Mouse (Mus musculus) embryonic facial prominence, embryonic 12.5 days (tissue): ENCODE measurements around the gene Tmem114. TPM values are rescaled to one million over a fixed set of nuclear protein-coding genes. Genes with fewer than 3 reads are reported as not detected.

ENCODE experiments used
- ATAC-seq: fragments of 200-750 bp; cut with Nextera tagmentation; 2 replicates; pipeline ENCODE4 v1.8.0; 2017; ENCODE audit not compliant: insufficient number of reproducible peaks, insufficient read depth, low FRiP score, low TSS enrichment
- H3K27ac ChIP-seq: fragments of 300-500 bp; sonication (generic); 2 replicates; pipeline ENCODE4 v1.5.1; 2016; ENCODE audit warnings: mild to moderate bottlenecking
- H3K27me3 ChIP-seq: fragments of 300-500 bp; sonication (generic); 2 replicates; pipeline ENCODE4 v1.6.1; 2016; ENCODE audit warnings: mild to moderate bottlenecking, moderate library complexity
- H3K36me3 ChIP-seq: fragments of 300-500 bp; sonication (generic); 2 replicates; pipeline ENCODE4 v1.6.1; 2016; ENCODE audit warnings: mild to moderate bottlenecking
- H3K4me1 ChIP-seq: fragments of 300-500 bp; sonication (generic); 2 replicates; pipeline ENCODE4 v1.6.1; 2016
- H3K4me2 ChIP-seq: fragments of 300-500 bp; sonication (generic); replicated peaks from 2 replicates; pipeline ENCODE4 v1.6.1; 2016; ENCODE audit warnings: mild to moderate bottlenecking, moderate library complexity
- H3K4me3 ChIP-seq: fragments of 300-500 bp; sonication (generic); 2 replicates; pipeline ENCODE4 v1.5.1; 2016; ENCODE audit warnings: mild to moderate bottlenecking
- H3K9ac ChIP-seq: fragments of 300-500 bp; sonication (generic); 2 replicates; pipeline ENCODE4 v1.6.1; 2016; ENCODE audit warnings: mild to moderate bottlenecking, moderate library complexity
- H3K9me3 ChIP-seq: fragments of 300-500 bp; sonication (generic); 2 replicates; pipeline ENCODE4 v1.6.1; 2016; ENCODE audit warnings: mild to moderate bottlenecking, moderate library complexity
- WGBS: fragments of 180-500 bp; shearing (Covaris S2); methylation state at CpG from one replicate; pipeline ENCODE4 v1.1.7; 2016; 5-methylcytosine and 5-hydroxymethylcytosine counted together
- polyA plus RNA-seq: library from polyadenylated mRNA; unstranded; fragments of >200 nt; fragmentation: Nextera tagmentation; extraction: Ambion mirVana; gene quantifications from 2 replicates; pipeline ENCODE4 v1.2.1, GENCODE M21; 2016

Gene Tmem114
- polyA plus RNA-seq, 1 experiment from 2014 or later: 0.26 TPM

GRCm38 (mm10) chr16:8402663-8403062 lies 22.3 kb downstream of the Tmem114 start:
- H3K9me3 ChIP-seq: no peaks in the 10 kb centered on the region
- H3K9ac ChIP-seq: no peak overlapping the region
- no peak overlapping the region for H3K27ac ChIP-seq
- 0 out of 2 replicates have a peak, but pooled peaks cover 3% of the 10 kb centered on the region for H3K27me3 ChIP-seq
- H3K36me3 ChIP-seq: no peaks in the 10 kb centered on the region
- H3K4me2 ChIP-seq: no peak overlapping the region
- WGBS: 76% methylated on average over 2 of the region's 2 CpGs
- H3K4me1 ChIP-seq: no peaks in the 10 kb centered on the region
- no peak for ATAC-seq
- no peak overlapping the region for H3K4me3 ChIP-seq

- H3K4me2 ChIP-seq: no peak overlapping the region
- no peaks in the 10 kb centered on the region for H3K9me3 ChIP-seq
- H3K9ac ChIP-seq: no peak overlapping the region
- no peaks in the 10 kb centered on the region for H3K4me1 ChIP-seq
- WGBS: 49% methylated on average over 9 of the region's 9 CpGs
- ATAC-seq: no peak
- H3K27me3 ChIP-seq: no peaks in the 10 kb centered on the region
- no peak overlapping the region for H3K4me3 ChIP-seq
- H3K27ac ChIP-seq: no peak overlapping the region
- no peaks in the 10 kb centered on the region for H3K36me3 ChIP-seq
Observed at GRCm38 (mm10) chr16:8401171-8401955, 23.6 kb downstream of the Tmem114 start.

GRCm38 (mm10) chr16:8399868-8400267 lies 25.1 kb downstream of the Tmem114 start:
- no peak overlapping the region for H3K4me2 ChIP-seq
- no peaks in the 10 kb centered on the region for H3K36me3 ChIP-seq
- H3K9me3 ChIP-seq: no peaks in the 10 kb centered on the region
- no peaks in the 10 kb centered on the region for H3K4me1 ChIP-seq
- WGBS: 85% methylated on average over 6 of the region's 6 CpGs
- ATAC-seq: no peak
- no peaks in the 10 kb centered on the region for H3K27me3 ChIP-seq
- no peak overlapping the region for H3K9ac ChIP-seq
- no peak overlapping the region for H3K4me3 ChIP-seq
- H3K27ac ChIP-seq: no peak overlapping the region

DNA sequence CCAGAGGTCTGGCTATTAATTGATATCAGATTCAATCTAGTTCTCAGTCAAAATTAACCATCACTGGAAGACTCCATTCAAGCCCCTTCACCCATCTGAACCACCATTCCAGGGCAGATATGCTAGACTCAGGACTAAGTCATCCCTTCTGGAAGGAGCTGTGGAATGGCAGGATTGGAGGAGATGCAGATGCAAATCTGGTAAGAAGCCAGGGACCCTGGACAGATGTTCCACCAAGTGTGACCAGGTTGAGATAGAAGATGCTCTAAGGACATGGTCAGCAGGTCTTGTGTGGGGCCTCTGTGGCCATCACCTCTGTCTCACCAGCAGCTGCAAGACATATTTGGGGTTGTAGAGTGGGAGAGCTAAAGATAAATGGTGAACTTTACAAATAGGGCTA lies 30.0 kb downstream of the Tmem114 start:
- Histone ChIP-seq H3K36me3 (no peaks in the 10 kb centered on the region), H3K27ac (no peak overlapping the region), H3K27me3 (no peaks in the 10 kb centered on the region), H3K4me1 (no peaks in the 10 kb centered on the region), H3K9ac (no peak overlapping the region), H3K4me3 (no peak overlapping the region), H3K9me3 (no peaks in the 10 kb centered on the region), H3K4me2 (no peak overlapping the region)
- ATAC-seq: no peak

DNA sequence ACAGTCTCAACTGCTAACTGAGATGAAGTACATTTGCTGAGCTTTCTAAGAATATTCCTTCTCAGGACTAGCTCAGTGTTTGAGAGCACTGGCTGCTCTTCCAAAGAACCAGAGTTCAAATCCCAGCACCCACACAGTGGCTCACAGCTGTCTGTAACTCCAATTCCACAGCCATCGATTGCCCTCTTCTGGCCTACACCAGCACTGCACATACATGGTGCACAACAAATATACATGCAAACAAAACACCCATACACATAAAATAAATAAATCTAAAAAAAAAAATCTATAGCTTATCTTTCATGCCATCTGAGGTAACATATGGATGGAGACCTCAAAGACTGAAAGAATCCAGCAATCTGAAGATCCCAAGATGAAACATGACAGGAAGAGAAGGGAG lies 36.4 kb downstream of the Tmem114 start:
- no peaks in the 10 kb centered on the region for H3K9me3 ChIP-seq
- WGBS: 85% methylated on average over 1 of the region's 1 CpGs
- ATAC-seq: no peak

GRCm38 (mm10) chr16:8386386-8386785 lies 38.5 kb downstream of the Tmem114 start:
- WGBS: 72% methylated on average over 6 of the region's 6 CpGs
- Histone ChIP-seq H3K9me3 (no peaks in the 10 kb centered on the region), H3K9ac (no peak overlapping the region), H3K36me3 (no peaks in the 10 kb centered on the region), H3K4me1 (no peaks in the 10 kb centered on the region), H3K27me3 (no peaks in the 10 kb centered on the region), H3K4me3 (no peak overlapping the region), H3K27ac (no peak overlapping the region), H3K4me2 (no peak overlapping the region)
- no peak for ATAC-seq

More for the DNA sequence above, 36.4 kb downstream of the Tmem114 start:
- Histone ChIP-seq H3K27ac (no peak overlapping the region), H3K4me1 (no peaks in the 10 kb centered on the region), H3K36me3 (no peaks in the 10 kb centered on the region), H3K27me3 (no peaks in the 10 kb centered on the region), H3K4me3 (no peak overlapping the region), H3K4me2 (no peak overlapping the region), H3K9ac (no peak overlapping the region)

GRCm38 (mm10) chr16:8385679-8386078 lies 39.3 kb downstream of the Tmem114 start:
- no peak for ATAC-seq
- Histone ChIP-seq H3K4me3 (no peak overlapping the region), H3K27ac (no peak overlapping the region), H3K4me2 (no peak overlapping the region), H3K9ac (no peak overlapping the region), H3K36me3 (no peaks in the 10 kb centered on the region), H3K4me1 (no peaks in the 10 kb centered on the region), H3K27me3 (no peaks in the 10 kb centered on the region), H3K9me3 (no peaks in the 10 kb centered on the region)
- 70% methylated on average over 5 of the region's 5 CpGs for WGBS

GRCm38 (mm10) chr16:8384772-8385171 lies 40.2 kb downstream of the Tmem114 start:
- H3K27me3 ChIP-seq: no peaks in the 10 kb centered on the region
- no peak overlapping the region for H3K4me3 ChIP-seq
- no peak overlapping the region for H3K4me2 ChIP-seq
- no peak overlapping the region for H3K9ac ChIP-seq
- no peak for ATAC-seq
- no peaks in the 10 kb centered on the region for H3K4me1 ChIP-seq
- H3K9me3 ChIP-seq: no peaks in the 10 kb centered on the region
- no peak overlapping the region for H3K27ac ChIP-seq
- H3K36me3 ChIP-seq: no peaks in the 10 kb centered on the region
- 82% methylated on average over 10 of the region's 10 CpGs for WGBS

DNA sequence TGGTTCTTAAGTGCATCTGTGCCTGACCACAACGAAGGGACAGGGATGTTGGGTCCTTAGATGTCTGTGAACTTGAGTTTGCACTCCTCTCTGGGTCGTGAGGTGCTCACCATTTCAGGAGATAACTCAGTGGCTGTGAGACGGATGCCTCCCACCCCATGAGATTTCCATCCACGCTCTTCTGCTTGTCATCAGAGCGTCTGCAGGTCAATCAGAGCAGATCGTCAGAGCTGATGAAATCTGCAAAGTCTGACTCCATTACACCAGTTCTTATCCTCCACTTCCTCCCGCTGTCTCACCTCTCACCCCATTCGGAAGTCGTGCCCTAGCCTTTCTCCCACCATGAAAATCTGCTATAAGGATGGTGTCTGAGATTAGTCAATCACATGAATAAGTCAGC lies 41.5 kb downstream of the Tmem114 start:
- H3K4me2 ChIP-seq: no peak overlapping the region
- H3K4me3 ChIP-seq: no peak overlapping the region
- no peak overlapping the region for H3K27ac ChIP-seq
- H3K9me3 ChIP-seq: no peaks in the 10 kb centered on the region
- 75% methylated on average over 9 of the region's 9 CpGs for WGBS
- H3K27me3 ChIP-seq: no peaks in the 10 kb centered on the region
- ATAC-seq: no peak
- H3K36me3 ChIP-seq: no peaks in the 10 kb centered on the region
- no peaks in the 10 kb centered on the region for H3K4me1 ChIP-seq
- no peak overlapping the region for H3K9ac ChIP-seq

- 72% methylated on average over 3 of the region's 3 CpGs for WGBS
- no peak for ATAC-seq
- H3K36me3 ChIP-seq: no peaks in the 10 kb centered on the region
- no peaks in the 10 kb centered on the region for H3K9me3 ChIP-seq
- no peak overlapping the region for H3K9ac ChIP-seq
- no peaks in the 10 kb centered on the region for H3K27me3 ChIP-seq
- no peak overlapping the region for H3K4me2 ChIP-seq
- H3K4me1 ChIP-seq: no peaks in the 10 kb centered on the region
- H3K4me3 ChIP-seq: no peak overlapping the region
- H3K27ac ChIP-seq: no peak overlapping the region
Observed at GRCm38 (mm10) chr16:8363066-8363465, 61.9 kb downstream of the Tmem114 start.
